Mouse (Mus musculus) Patski (cell line): ENCODE results near the gene Efcab10. TPM values are rescaled to one million over a fixed set of nuclear protein-coding genes. Genes with fewer than 3 reads are reported as not detected.

Experiments used
- ATAC-seq: fragments of 100-300 bp; one replicate; pipeline ENCODE4 v1.8.0; 2021
- CTCF ChIA-PET: fragments of 350-600 bp; sonication (Branson Sonifier 250); formaldehyde crosslinking; loops from one replicate; lab custom pipeline; 2022; ENCODE audit warnings: inconsistent platforms; lab: Charles Lee
- POLR2A ChIA-PET: fragments of 350-600 bp; sonication (Branson Sonifier 250); formaldehyde crosslinking; loops from one replicate; lab custom pipeline; 2022; ENCODE audit warnings: antibody characterized with exemption, inconsistent platforms; lab: Charles Lee
- DNase-seq: peaks from one replicate; pipeline ENCODE4 v3.0.0-alpha.2; 2011; ENCODE audit warnings: low read depth, low spot score
- H3K27me3 ChIP-seq: fragments of 371-371 bp; one replicate; pipeline ENCODE4 v1.5.1; 2021
- CTCF ChIP-seq: fragments of 100-300 bp; IDR thresholded peaks from one replicate; pipeline ENCODE4 v1.5.1; 2021
- in situ Hi-C: fragments of 300-500 bp; cut with MboI; formaldehyde crosslinking; loops from 3 replicates; pipeline ENCODE4 v1.11.1; 2018; ENCODE audit warnings: low pct_unique_long_range_greater_than_20kb, mixed read lengths
- polyA plus RNA-seq: library from polyadenylated mRNA; unstranded; gene quantifications from one replicate; pipeline ENCODE4 v1.2.3, GENCODE M21; 2021

The Efcab10 gene
- polyA plus RNA-seq, 1 experiment from 2014 or later: not detected

GRCm38 (mm10) chr12:33427293-33427692 lies 32.6 kb downstream of the Efcab10 start:
- ChIA-PET CTCF (interaction anchor here (1.0 to 3.1 kb wide), 3 partner anchors 15 to 46 kb away, joined by 4 to 23 read pairs (median 6); no protein-coding TSS in a partner anchor), POLR2A (no interaction called here)
- DNase-seq: no peak
- no peaks in the 10 kb centered on the region for H3K27me3 ChIP-seq
- no peak for ATAC-seq
- in situ Hi-C loops: loop anchor here (10.0 to 25.0 kb wide), 2 partner anchors 512 to 1760 kb away; no protein-coding TSS in a partner anchor
- TF ChIP-seq CTCF: no peak

- in situ Hi-C loops: loop anchor here (10.0 to 25.0 kb wide), 2 partner anchors 513 to 1760 kb away; no protein-coding TSS in a partner anchor
- ATAC-seq: no peak
- no peak for TF ChIP-seq CTCF
- ChIA-PET CTCF (interaction anchor here (1.2 to 3.1 kb wide), 4 partner anchors 16 to 47 kb away, joined by 3 to 23 read pairs (median 9); partner anchors contain the start of gene Efcab10), POLR2A (no interaction called here)
- DNase-seq: no peak
- no peaks in the 10 kb centered on the region for H3K27me3 ChIP-seq
These were observed 33.1 kb downstream of the Efcab10 start for GRCm38 (mm10) chr12:33427726-33428125.

- CTCF ChIA-PET: interaction anchor here (0.8 to 3.1 kb wide), 12 partner anchors 11 to 66 kb away, joined by 3 to 23 read pairs (median 5); no protein-coding TSS in a partner anchor
- in situ Hi-C loops: loop anchor here (10.0 to 25.0 kb wide), 2 partner anchors 515 to 1758 kb away; no protein-coding TSS in a partner anchor
- peak; percentile 86 for ATAC-seq
- TF ChIP-seq CTCF: peak; percentile 77
- DNase-seq: peak; percentile 87
- H3K27me3 ChIP-seq: no peaks in the 10 kb centered on the region
- POLR2A ChIA-PET: interaction anchor here (0.6 to 0.8 kb wide), 2 partner anchors 18 to 206 kb away, joined by 3 to 4 read pairs; no protein-coding TSS in a partner anchor
These were observed 34.9 kb downstream of the Efcab10 start, which contains the start of gene Twistnb for GRCm38 (mm10) chr12:33429387-33430160. Gene Twistnb, plus strand, starts transcription at chr12:33429635.

GRCm38 (mm10) chr12:33433812-33434211 lies 39.2 kb downstream of the Efcab10 start:
- no peak for ATAC-seq
- ChIA-PET POLR2A (no interaction called here), CTCF (interaction anchor here (0.7 to 1.2 kb wide), 2 partner anchors 45 to 54 kb away, joined by 3 to 4 read pairs; no protein-coding TSS in a partner anchor)
- in situ Hi-C loops: loop anchor here (25.0 kb wide), 1 partner anchor 1753 kb away; no protein-coding TSS in a partner anchor
- no peak for TF ChIP-seq CTCF
- no peaks in the 10 kb centered on the region for H3K27me3 ChIP-seq
- no peak for DNase-seq

- ATAC-seq: no peak
- in situ Hi-C loops: loop anchor here (25.0 kb wide), 1 partner anchor 1753 kb away; no protein-coding TSS in a partner anchor
- TF ChIP-seq CTCF: peak; percentile 41
- ChIA-PET POLR2A (no interaction called here), CTCF (interaction anchor here (0.7 to 1.2 kb wide), 2 partner anchors 46 to 55 kb away, joined by 3 to 4 read pairs; no protein-coding TSS in a partner anchor)
- H3K27me3 ChIP-seq: no peaks in the 10 kb centered on the region
- DNase-seq: no peak
These were observed 40.1 kb downstream of the Efcab10 start for GRCm38 (mm10) chr12:33434758-33435157.

Other genes starting within 250 kb of the Efcab10 start
- 42.0 TPM for gene Atxn7l1, start 247.2 kb upstream of the Efcab10 start, polyA plus RNA-seq
- 16.5 TPM for gene Twistnb, start 34.8 kb downstream of the Efcab10 start, polyA plus RNA-seq